Mouse (Mus musculus) E14TG2a.4 (cell line): ENCODE data around the gene Osbpl10.

Experiments used
- CTCF ChIP-seq: conservative IDR thresholded peaks from 2 replicates; pipeline ENCODE4 v1.5.1; 2014; ENCODE audit warnings: low read length
- NANOG ChIP-seq: IDR thresholded peaks from 2 replicates; pipeline ENCODE4 v1.6.1; 2014; ENCODE audit warnings: borderline replicate concordance, low read length, mixed read lengths
- POU5F1 ChIP-seq: IDR thresholded peaks from 2 replicates; pipeline ENCODE4 v1.6.1; 2014; ENCODE audit warnings: low read length, borderline replicate concordance

DNA sequence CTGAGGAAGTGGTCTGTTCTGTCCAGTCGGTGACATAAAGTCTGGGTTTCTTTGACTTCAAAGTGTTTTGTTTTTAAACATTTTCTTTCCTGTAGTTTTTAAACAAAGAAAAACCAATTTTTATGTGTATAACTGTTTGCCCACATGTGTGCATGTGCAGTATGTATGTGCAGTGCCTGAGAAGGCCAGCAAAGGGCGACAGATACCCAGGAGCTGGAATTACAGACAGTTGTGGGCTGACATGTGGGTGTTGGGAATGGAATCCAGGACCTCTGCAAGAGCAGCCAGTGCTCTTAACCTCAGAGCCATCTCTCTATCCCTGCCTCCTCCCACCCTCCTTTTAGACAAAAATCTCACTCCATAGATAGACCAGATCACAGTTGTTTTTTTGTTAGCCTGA is 14.2 kb downstream of the Osbpl10 start:
- peak; percentile 87 for TF ChIP-seq CTCF
- TF ChIP-seq POU5F1: 0 out of 2 replicates have a peak, but pooled peaks have one; percentile 6
- TF ChIP-seq NANOG: no peak
